Mouse (Mus musculus) liver, postnatal 0 days (tissue): ENCODE results near the gene Atp8b5. TPM values are rescaled to one million over a fixed set of nuclear protein-coding genes. Genes with fewer than 3 reads are reported as not detected.

ENCODE experiments used
- ATAC-seq: fragments of 200-750 bp; cut with Nextera tagmentation; 2 replicates; pipeline ENCODE4 v1.8.0; 2017; ENCODE audit warnings: mild to moderate bottlenecking, moderate library complexity
- DNase-seq: peaks from one replicate; pipeline ENCODE4 v3.0.0-alpha.2; 2016
- H3K27ac ChIP-seq: fragments of 300-500 bp; sonication (generic); 2 replicates; pipeline ENCODE4 v1.5.1; 2014; ENCODE audit warnings: antibody characterized with exemption, moderate library complexity, mild to moderate bottlenecking, low read depth
- H3K27me3 ChIP-seq: fragments of 300-500 bp; sonication (generic); 2 replicates; pipeline ENCODE4 v1.6.1; 2014; ENCODE audit warnings: low read length, control low read depth, mixed read lengths; ENCODE audit not compliant: insufficient read depth
- H3K36me3 ChIP-seq: fragments of 300-500 bp; sonication (generic); replicated peaks from 2 replicates; pipeline ENCODE4 v1.6.1; 2014; ENCODE audit warnings: mild to moderate bottlenecking, control low read depth, low read length, moderate library complexity, mixed read lengths; ENCODE audit not compliant: insufficient read depth
- H3K4me1 ChIP-seq: fragments of 300-500 bp; sonication (generic); 2 replicates; pipeline ENCODE4 v1.6.1; 2014; ENCODE audit warnings: antibody characterized with exemption, mild to moderate bottlenecking, control low read depth; ENCODE audit not compliant: insufficient read depth
- H3K4me2 ChIP-seq: fragments of 300-500 bp; sonication (generic); 2 replicates; pipeline ENCODE4 v1.6.1; 2014; ENCODE audit warnings: low read depth, mild to moderate bottlenecking, low read length, moderate library complexity, mixed read lengths
- H3K4me3 ChIP-seq: fragments of 300-500 bp; sonication (generic); 2 replicates; pipeline ENCODE4 v1.5.1; 2014; ENCODE audit warnings: low read depth, low read length
- H3K9ac ChIP-seq: fragments of 300-500 bp; sonication (generic); replicated peaks from 2 replicates; pipeline ENCODE4 v1.6.1; 2014; ENCODE audit warnings: mild to moderate bottlenecking, moderate library complexity
- H3K9me3 ChIP-seq: fragments of 300-500 bp; sonication (generic); 2 replicates; pipeline ENCODE4 v1.6.1; 2016; ENCODE audit warnings: mild to moderate bottlenecking, control low read depth, low read length, mixed read lengths
- CTCF ChIP-seq: sonication (generic); IDR thresholded peaks from 2 replicates; pipeline ENCODE4 v1.5.1; 2016; ENCODE audit warnings: antibody characterized with exemption, low read depth
- EP300 ChIP-seq: IDR thresholded peaks from 2 replicates; pipeline ENCODE4 v1.6.1; 2016; ENCODE audit warnings: antibody characterized with exemption, low read depth, mild to moderate bottlenecking
- WGBS: fragments of 180-500 bp; shearing (Covaris S2); extraction: QIAGEN DNeasy Blood & Tissue Kit; methylation state at CpG from one replicate; pipeline ENCODE4 v1.1.7; 2014; ENCODE audit not compliant: insufficient replicate concordance; 5-methylcytosine and 5-hydroxymethylcytosine counted together
- polyA plus RNA-seq: library from polyadenylated mRNA; unstranded; fragments of >200 nt; fragmentation: Nextera tagmentation; extraction: Ambion mirVana; gene quantifications from 2 replicates; pipeline ENCODE4 v1.2.1, GENCODE M21; 2015

Gene Atp8b5
- polyA plus RNA-seq, 1 experiment from 2014 or later = 0.13 TPM

DNA sequence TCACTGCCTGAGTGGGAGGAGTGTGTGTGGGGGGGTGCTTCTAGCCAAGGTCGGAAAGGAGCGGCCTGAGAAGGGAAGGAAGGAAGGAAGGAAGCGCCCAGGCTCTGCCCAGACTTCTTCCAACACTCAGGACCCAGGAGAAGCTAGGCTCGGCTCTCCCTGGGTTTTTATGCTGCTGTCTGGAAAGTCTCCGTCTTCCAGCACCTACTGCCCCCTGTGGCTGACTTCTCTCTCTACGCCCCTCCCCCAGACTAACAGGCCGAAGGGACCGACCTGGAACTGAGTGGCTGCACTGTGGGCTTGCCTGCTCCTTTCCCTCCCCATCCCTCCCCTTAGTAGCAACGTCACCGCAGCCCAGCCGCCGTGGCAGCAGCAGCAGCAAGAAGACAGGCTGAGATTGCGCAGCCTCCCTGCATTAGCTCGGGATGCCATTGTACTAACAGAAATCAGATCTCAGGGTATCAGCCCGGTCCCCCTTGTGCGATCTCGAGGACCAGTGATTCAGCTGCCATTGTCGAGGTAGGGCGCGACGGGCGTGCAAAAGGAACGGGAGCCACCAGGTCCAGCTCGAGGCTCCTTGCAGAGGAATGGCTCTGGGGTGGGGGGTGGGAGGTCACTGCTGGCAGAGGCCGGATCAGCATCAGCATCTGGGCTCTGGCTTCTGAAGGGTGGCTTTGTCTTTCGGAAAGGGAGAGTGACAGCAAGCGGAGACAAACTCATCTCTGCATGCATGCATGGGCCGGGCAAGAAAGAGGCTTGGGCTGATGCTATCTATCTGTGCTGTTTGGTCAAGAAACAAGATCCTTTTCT lies 139.4 kb downstream of the Atp8b5 start:
- no peaks in the 10 kb centered on the region for H3K27me3 ChIP-seq
- H3K36me3 ChIP-seq = no peaks in the 10 kb centered on the region
- peak overlapping the region; percentile 22; the same call in 1 of the 2 replicates for H3K4me3 ChIP-seq
- peak overlapping the region; percentile 49 for H3K4me2 ChIP-seq
- WGBS = 10% methylated on average over 28 of the region's 28 CpGs
- DNase-seq (peak; percentile 61), ATAC-seq (peak; percentile 78)
- TF ChIP-seq CTCF (peak; percentile 61), EP300 (no peak)
- H3K9me3 ChIP-seq = no peaks in the 10 kb centered on the region
- H3K27ac ChIP-seq = peak overlapping the region; percentile 66; the same call in 1 of the 2 replicates
- no peak overlapping the region for H3K9ac ChIP-seq
- peaks cover 8% of the 10 kb centered on the region for H3K4me1 ChIP-seq

- 62% methylated on average over 12 of the region's 12 CpGs for WGBS
- TF ChIP-seq EP300 (no peak), CTCF (no peak)
- H3K9ac ChIP-seq = no peak overlapping the region
- ATAC-seq = no peak
- H3K4me3 ChIP-seq = no peak overlapping the region
- no peaks in the 10 kb centered on the region for H3K36me3 ChIP-seq
- no peak overlapping the region for H3K4me2 ChIP-seq
- DNase-seq = no peak
- H3K27me3 ChIP-seq = no peaks in the 10 kb centered on the region
- H3K4me1 ChIP-seq = peaks cover 5% of the 10 kb centered on the region; the same call in 1 of the 2 replicates
- H3K27ac ChIP-seq = no peak overlapping the region; the same call in 1 of the 2 replicates
- H3K9me3 ChIP-seq = no peaks in the 10 kb centered on the region
These were observed 140.3 kb downstream of the Atp8b5 start for GRCm38 (mm10) chr4:43407071-43407920.

DNA sequence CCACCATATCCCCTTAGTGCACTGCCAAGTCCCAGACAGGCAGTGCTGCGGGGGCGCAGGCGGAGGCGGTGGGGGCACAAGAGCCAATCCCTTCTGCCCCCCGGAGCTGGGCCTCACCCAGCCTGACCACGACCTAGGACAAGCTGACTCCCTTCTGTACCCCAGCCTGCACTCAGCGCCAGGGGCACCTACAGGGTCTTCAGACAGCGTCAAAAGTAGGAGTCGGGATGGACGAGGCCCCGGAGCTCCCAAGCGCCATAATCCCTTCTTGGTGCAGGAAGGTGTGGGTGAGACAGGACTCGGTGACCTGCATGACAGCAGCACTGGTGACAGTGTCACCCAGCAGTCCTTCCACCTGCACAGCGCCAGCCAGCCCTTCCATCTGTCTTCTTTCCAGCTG lies 147.8 kb downstream of the Atp8b5 start:
- Histone ChIP-seq H3K9ac (no peak overlapping the region), H3K4me3 (no peak overlapping the region), H3K27ac (no peak overlapping the region), H3K36me3 (peaks cover 3% of the 10 kb centered on the region), H3K9me3 (no peaks in the 10 kb centered on the region), H3K4me2 (no peak overlapping the region), H3K27me3 (no peaks in the 10 kb centered on the region), H3K4me1 (peaks cover 3% of the 10 kb centered on the region; the same call in 1 of the 2 replicates)
- TF ChIP-seq CTCF = no peak
- 80% methylated on average over 14 of the region's 14 CpGs for WGBS
- DNase-seq (no peak), ATAC-seq (no peak)

- 86% methylated on average over 29 of the region's 29 CpGs for WGBS
- Histone ChIP-seq H3K36me3 (peaks cover 3% of the 10 kb centered on the region), H3K9me3 (no peaks in the 10 kb centered on the region), H3K4me1 (peaks cover 3% of the 10 kb centered on the region; the same call in 1 of the 2 replicates), H3K27ac (no peak overlapping the region), H3K4me3 (no peak overlapping the region), H3K4me2 (no peak overlapping the region), H3K9ac (no peak overlapping the region), H3K27me3 (no peaks in the 10 kb centered on the region)
- ATAC-seq = no peak
- no peak for TF ChIP-seq EP300
- no peak for TF ChIP-seq CTCF
- DNase-seq = no peak
These were observed 148.5 kb downstream of the Atp8b5 start for GRCm38 (mm10) chr4:43415221-43416070.

DNA sequence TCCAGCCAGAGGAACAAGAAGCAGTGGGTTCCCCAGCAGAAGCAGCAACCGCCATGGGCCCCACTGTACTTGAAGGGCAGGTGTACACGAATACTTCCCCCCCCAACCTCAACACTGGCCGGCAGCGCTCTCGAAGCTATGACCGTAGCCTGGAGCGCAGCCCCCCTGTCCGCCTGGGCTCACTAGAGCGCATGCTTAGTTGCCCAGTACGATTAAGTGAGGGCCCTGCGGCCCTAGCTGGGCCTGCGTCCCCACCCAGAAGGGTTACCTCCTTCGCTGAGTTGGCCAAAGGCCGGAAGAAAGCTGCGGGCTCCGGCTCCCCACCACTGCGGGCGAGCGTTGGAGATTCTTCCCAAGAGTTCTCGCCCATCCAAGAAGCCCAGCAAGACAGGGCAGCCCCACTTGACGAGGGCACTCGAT lies 149.1 kb downstream of the Atp8b5 start:
- ATAC-seq (no peak), DNase-seq (no peak)
- Histone ChIP-seq H3K9ac (no peak overlapping the region), H3K4me1 (peaks cover 3% of the 10 kb centered on the region; the same call in 1 of the 2 replicates), H3K9me3 (no peaks in the 10 kb centered on the region), H3K27me3 (no peaks in the 10 kb centered on the region), H3K27ac (no peak overlapping the region), H3K36me3 (peaks cover 3% of the 10 kb centered on the region), H3K4me3 (no peak overlapping the region), H3K4me2 (no peak overlapping the region)
- 93% methylated on average over 20 of the region's 22 CpGs for WGBS
- no peak for TF ChIP-seq EP300
- no peak for TF ChIP-seq CTCF
